Mouse (Mus musculus) hindbrain, embryonic 15.5 days (tissue): ENCODE results near the gene Prdm4. TPM values are rescaled to one million over a fixed set of nuclear protein-coding genes. Genes with fewer than 3 reads are reported as not detected.

Experiments
- polyA plus RNA-seq: library from polyadenylated mRNA; unstranded; fragments of >200 nt; fragmentation: Nextera tagmentation; extraction: Ambion mirVana; gene quantifications from 2 replicates; pipeline ENCODE4 v1.2.1, GENCODE M21; 2015

Gene Prdm4
- polyA plus RNA-seq, 1 experiment from 2014 or later, result 24.9 TPM

Other genes starting within 250 kb of the Prdm4 start
- gene Pwp1, start 87.6 kb downstream of the Prdm4 start, polyA plus RNA-seq, result 62.6 and 63.7 TPM in 2 replicates
- 0.28 and 0.31 TPM in 2 replicates for gene Ascl4, start 10.5 kb upstream of the Prdm4 start, polyA plus RNA-seq
- gene Rtcb, start 40.7 kb upstream of the Prdm4 start, polyA plus RNA-seq, result 162 and 171 TPM in 2 replicates
- gene Bpifc, start 94.8 kb upstream of the Prdm4 start, polyA plus RNA-seq, result 0.05 TPM in 1 of 2 replicates, not detected in the other
- gene Fbxo7, start 104.8 kb upstream of the Prdm4 start, polyA plus RNA-seq, result 20.4 and 20.9 TPM in 2 replicates